Mouse (Mus musculus) olfactory bulb, adult 2 months (tissue): ENCODE measurements around the gene Tmbim1.

ENCODE experiments used
- CTCF ChIP-seq: fragments of 200-500 bp; IDR thresholded peaks from 2 replicates; pipeline ENCODE4 v1.5.1; 2012; ENCODE audit warnings: low read depth, mild to moderate bottlenecking, low read length, moderate library complexity; ENCODE audit not compliant: insufficient read depth
- POLR2A ChIP-seq: fragments of 200-500 bp; IDR thresholded peaks from 2 replicates; pipeline ENCODE4 v1.6.1; 2012; ENCODE audit warnings: mild to moderate bottlenecking, low read depth, low read length, moderate library complexity; ENCODE audit not compliant: insufficient read depth

DNA sequence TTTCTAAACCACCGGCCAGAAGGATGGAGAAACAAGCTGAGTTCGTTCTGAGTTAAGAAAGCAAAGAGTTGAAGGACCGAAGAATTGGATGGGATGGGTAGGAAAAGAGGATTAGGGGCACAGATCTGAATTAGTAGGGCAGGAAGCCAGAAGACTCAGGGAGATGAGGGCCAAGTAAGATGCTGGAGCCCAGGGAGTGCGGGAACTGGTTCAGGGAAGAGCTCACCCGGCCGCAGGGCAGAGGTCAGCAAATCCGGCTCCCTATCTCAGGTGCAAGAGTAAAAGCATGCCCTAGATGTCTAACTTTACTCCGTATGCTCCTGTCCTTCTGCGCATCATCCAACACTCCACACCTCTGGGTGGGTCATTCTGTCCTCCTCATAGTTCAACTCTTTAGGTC is 27.5 kb upstream of the Tmbim1 start:
- no peak for TF ChIP-seq POLR2A
- TF ChIP-seq CTCF, result no peak
